Mouse (Mus musculus) kidney, adult 8-10 months (tissue): ENCODE data around the gene Cilp.

Experiments used
- DNase-seq, 2 experiments: peaks; one replicate each; pipeline ENCODE4 v3.0.0; 2022

Cilp gene

DNA sequence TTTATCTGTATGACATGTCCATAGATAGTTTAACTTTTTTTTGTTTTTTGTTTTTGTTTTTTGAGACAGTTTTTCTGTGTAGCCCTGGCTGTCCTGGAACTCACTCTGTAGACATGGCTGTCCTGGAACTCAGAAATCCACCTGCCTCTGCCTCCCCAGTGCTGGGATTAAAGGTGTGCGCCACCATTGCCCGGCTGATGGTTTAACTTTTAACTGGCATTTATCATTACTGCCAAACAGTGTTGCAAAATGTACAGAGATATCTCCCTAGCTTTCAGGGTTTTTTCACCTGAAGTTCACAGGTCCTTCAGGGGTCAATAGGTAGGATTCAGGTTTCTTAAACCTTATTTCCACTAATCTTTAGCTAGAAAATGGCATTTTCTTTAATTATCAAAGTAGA is 32.1 kb downstream of the Cilp start:
- DNase-seq = peak in 1 of 2 experiments; percentile 43

- no peak for DNase-seq
Measured at GRCm38 (mm10) chr9:65298761-65299160, 33.8 kb downstream of the Cilp start.

DNA sequence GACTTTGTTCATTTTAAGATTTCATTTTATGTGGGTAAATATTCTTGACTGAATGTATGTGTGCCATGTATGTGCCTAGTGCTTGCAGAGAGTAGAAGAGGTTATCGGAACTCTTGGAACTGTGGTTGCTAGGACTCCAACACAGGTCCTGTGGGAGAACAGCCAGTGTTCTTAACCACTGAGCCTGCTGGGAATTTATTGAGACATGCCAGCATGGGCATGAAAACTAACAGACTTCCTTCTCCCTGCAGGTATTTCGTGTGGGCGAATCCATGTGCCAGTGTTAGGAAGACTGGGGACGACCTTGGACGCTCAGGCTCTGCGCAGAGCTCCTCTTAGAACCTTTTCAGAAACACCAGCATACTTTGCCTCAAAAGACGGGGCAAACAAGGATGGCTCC is 34.7 kb downstream of the Cilp start:
- no peak for DNase-seq

- DNase-seq = no peak
Measured at GRCm38 (mm10) chr9:65302327-65302983, 37.5 kb downstream of the Cilp start.

DNA sequence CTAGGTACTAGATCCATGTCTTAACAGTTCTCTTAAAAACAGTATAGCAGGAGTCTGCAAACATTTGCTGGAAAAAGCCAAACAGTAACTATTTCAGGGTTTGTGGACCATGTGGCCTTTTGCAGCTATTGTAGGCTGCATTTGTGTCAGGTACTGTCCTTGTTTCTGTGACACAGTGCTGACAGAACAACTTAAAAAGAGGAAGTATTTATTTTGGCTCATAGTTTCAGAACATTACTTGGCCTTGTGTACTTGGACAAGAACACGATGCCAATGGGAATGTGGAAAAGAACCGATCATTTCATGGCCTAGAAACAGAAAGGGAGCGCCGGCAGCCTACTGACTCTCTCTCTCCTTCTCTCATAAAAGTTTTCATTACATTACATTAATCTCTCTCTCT is 38.6 kb downstream of the Cilp start:
- no peak for DNase-seq

GRCm38 (mm10) chr9:65304300-65304699 is 39.3 kb downstream of the Cilp start:
- DNase-seq = peak; percentile 53 to 72

DNA sequence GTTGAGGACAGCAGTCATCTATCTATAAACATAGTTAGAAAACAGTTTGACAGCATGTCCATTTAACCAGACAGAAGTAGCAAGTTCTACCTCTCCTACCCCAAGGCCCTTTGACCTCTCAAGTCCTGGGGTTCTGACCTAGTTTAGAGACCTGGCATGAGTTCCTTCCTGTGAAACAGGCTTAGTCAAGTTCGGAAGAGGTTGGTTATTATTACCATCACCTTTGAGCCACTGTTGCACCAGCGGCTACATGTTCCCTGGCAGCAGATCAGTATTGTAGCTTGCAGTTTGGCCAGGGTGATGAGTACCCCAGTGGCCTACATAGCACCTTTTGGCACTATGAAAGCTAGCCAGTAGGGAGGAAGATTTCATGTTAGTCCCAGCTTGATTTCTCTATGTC is 41.7 kb downstream of the Cilp start:
- DNase-seq = peak; percentile 64 to 80

GRCm38 (mm10) chr9:65308011-65308410 is 43.0 kb downstream of the Cilp start:
- DNase-seq = no peak

- DNase-seq = no peak
Measured at GRCm38 (mm10) chr9:65312669-65313357, 47.8 kb downstream of the Cilp start.

DNA sequence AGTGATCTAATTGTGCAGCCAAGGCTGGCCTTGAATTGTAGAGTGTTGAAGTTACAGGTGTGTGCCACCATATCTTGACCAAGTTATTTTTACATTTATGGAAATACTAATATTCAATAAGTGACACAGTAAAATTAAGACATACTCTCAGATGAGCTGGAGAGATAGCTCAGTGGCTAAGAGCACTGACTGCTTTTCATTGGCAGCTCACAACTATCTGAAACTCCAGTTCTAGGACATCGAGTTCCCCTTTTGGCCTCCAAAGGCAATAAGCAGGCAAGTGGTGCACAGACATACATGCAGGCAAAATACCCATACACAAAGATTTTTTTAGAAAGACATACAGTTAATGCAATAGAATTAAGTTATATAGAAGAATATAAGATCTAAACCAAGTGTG is 48.9 kb downstream of the Cilp start:
- DNase-seq = no peak

GRCm38 (mm10) chr9:65322255-65322900 is 57.4 kb downstream of the Cilp start:
- DNase-seq = no peak

DNA sequence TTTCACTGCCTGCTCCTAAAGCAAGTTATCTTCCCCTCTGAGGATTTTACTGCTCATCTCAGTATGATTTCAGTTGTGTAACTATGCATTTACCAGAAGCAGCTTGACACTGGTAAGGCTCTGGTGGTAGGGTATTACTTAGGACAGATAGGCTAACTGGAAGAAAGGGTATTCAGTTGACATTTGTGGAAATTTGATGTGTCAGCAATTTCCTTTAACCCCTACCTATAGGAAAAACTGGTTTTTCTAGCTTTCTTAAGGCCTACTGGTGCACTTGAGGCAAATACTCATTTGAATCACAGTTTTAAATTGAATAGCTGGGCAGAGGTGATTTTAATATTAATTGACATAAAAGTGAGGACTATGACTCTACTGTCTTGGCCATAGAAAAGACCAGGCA is 61.0 kb downstream of the Cilp start:
- DNase-seq = no peak

DNA sequence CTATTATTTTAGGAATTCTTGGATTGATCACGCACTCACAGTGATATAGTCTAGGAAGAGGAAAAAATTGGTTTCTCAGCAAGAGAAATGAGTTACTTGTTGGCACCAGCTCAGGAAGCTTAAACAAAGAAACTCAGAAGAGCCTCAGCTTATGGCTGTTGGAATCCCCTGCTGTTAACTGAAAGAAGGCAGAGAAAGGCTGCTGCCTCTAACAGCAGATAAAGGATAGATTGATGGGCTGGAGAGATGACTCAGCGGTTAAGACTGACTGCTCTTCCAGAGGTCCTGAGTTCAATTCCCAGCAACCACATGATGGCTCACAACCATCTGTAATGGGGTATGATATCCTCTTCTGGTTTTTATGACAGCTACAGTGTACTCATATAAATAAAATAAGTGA is 62.4 kb downstream of the Cilp start:
- DNase-seq = no peak
